Mouse (Mus musculus) forebrain, postnatal 0 days (tissue): ENCODE measurements at regions not wholly inside any gene's neighbourhood (a gene's known extent, or its start where the extent isn't known, plus 50 kb on each side); places are given as distances from the start of the nearest gene placed in this dataset.

ENCODE experiments used
- ATAC-seq: fragments of 200-750 bp; cut with Nextera tagmentation; 2 replicates; pipeline ENCODE4 v1.8.0; 2017; ENCODE audit warnings: mild to moderate bottlenecking, moderate library complexity
- DNase-seq: peaks from one replicate; pipeline ENCODE4 v3.0.0-alpha.2; 2015
- H3K27ac ChIP-seq: fragments of 300-500 bp; sonication (generic); 2 replicates; pipeline ENCODE4 v1.5.1; 2014; ENCODE audit warnings: low read depth, mild to moderate bottlenecking, antibody characterized with exemption, low read length, moderate library complexity, mixed read lengths
- H3K27me3 ChIP-seq: fragments of 300-500 bp; sonication (generic); 2 replicates; pipeline ENCODE4 v1.6.1; 2014; ENCODE audit warnings: mild to moderate bottlenecking, low read length, mixed read lengths; ENCODE audit not compliant: insufficient read depth
- H3K36me3 ChIP-seq: fragments of 300-500 bp; sonication (generic); 2 replicates; pipeline ENCODE4 v1.6.1; 2014; ENCODE audit warnings: mild to moderate bottlenecking, moderate library complexity; ENCODE audit not compliant: insufficient read depth
- H3K4me1 ChIP-seq: fragments of 300-500 bp; sonication (generic); 2 replicates; pipeline ENCODE4 v1.6.1; 2014; ENCODE audit warnings: antibody characterized with exemption; ENCODE audit not compliant: insufficient read depth
- H3K4me2 ChIP-seq: fragments of 300-500 bp; sonication (generic); 2 replicates; pipeline ENCODE4 v1.6.1; 2014; ENCODE audit warnings: low read depth, mild to moderate bottlenecking, moderate library complexity
- H3K4me3 ChIP-seq: fragments of 300-500 bp; sonication (generic); 2 replicates; pipeline ENCODE4 v1.5.1; 2014; ENCODE audit warnings: low read depth, low read length, mixed read lengths
- H3K9ac ChIP-seq: fragments of 300-500 bp; sonication (generic); 2 replicates; pipeline ENCODE4 v1.6.1; 2014; ENCODE audit warnings: mild to moderate bottlenecking
- H3K9me3 ChIP-seq: fragments of 300-500 bp; sonication (generic); 2 replicates; pipeline ENCODE4 v1.6.1; 2016; ENCODE audit warnings: low read length
- CTCF ChIP-seq: sonication (generic); IDR thresholded peaks from 2 replicates; pipeline ENCODE4 v1.5.1; 2016; ENCODE audit warnings: antibody characterized with exemption, control low read depth, low read depth
- WGBS: fragments of 180-500 bp; shearing (Covaris S2); extraction: QIAGEN DNeasy Blood & Tissue Kit; methylation state at CpG from one replicate; pipeline ENCODE4 v1.1.7; 2014; 5-methylcytosine and 5-hydroxymethylcytosine counted together

DNA sequence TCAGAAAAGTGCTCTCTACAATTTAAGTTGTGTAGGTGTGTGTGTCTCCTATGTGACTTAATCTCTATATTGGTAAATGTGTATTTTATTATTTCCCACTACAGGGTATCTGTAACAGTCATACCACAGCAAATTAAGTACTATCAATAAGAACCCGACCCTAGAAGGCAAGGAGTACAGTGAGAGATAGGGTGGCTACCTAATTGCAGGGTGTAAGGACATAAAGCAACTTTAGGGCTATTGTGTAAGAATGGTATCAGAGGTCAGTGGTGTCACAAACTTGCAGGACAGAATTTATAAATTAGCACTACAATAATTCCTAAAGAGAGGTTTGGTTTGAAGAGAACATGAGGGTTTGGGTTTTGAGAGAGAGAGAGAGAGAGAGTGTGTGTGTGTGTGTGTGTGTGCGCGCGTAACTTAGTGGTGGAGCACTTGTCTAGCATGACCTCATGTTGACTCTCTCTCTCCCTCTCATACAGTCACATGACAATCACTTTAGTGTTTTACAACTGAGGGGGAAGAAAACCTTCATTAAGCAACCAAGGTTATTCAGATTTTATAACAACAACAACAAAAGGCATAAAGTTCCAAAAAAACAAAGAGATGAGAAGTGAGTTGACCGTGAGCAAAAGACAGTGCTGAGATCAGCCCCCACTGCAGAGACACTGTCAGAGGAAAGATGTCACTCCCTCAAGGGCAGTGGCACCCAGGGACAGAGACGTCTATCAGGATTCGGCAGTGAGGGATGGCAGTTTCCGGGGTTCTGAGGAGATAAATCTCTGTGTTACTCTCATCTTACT lies 50.2 kb upstream of the Atp11b start:
- H3K9ac ChIP-seq = no peak overlapping the region
- WGBS = 84% methylated on average over 8 of the region's 8 CpGs
- H3K27ac ChIP-seq = no peak overlapping the region
- no peak for TF ChIP-seq CTCF
- no peaks in the 10 kb centered on the region for H3K27me3 ChIP-seq
- H3K4me3 ChIP-seq = no peak overlapping the region
- no peaks in the 10 kb centered on the region for H3K36me3 ChIP-seq
- ATAC-seq (no peak), DNase-seq (no peak)
- H3K9me3 ChIP-seq = no peaks in the 10 kb centered on the region
- H3K4me1 ChIP-seq = no peaks in the 10 kb centered on the region
- H3K4me2 ChIP-seq = no peak overlapping the region
